30 mouse cellular contexts compared by ENCODE assay signal in genomic region chr4:115754101-115754500, GRCm38 (mm10). TPM values are rescaled to one million over a fixed set of nuclear protein-coding genes. Genes with fewer than 3 reads are reported as not detected.
A peak's percentile ranks its signal among the peaks of the same experiment; 100 is the strongest.
DNase-seq lines count a peak whose midpoint lies in the region; ATAC-seq lines count a peak whose summit lies in the region.
"Had no signal": no experiment of that assay in that cellular context is flagged by ENCODE, and none has a peak within 500 bp of the region (broad histone marks: within the 10 kb centered on the region; RNA-seq: fewer than 3 reads in every experiment).

No protein-coding gene starts in this region.

- peak; percentile 68 for DNase-seq in heart, adult 11 months
- no peak for DNase-seq in heart, postnatal 25 days (ENCODE audit: low spot score)
- peak; percentile 46 for DNase-seq in layer of hippocampus, adult 9-11 months
- no peak for DNase-seq in layer of hippocampus, postnatal 10 days (ENCODE audit: low spot score in 2 of 2)
- DNase-seq in midbrain, embryonic 11.5 days (ENCODE audit: low spot score, missing footprints): peak; percentile 59
- DNase-seq in yolk sac, embryonic 10.5 days (ENCODE audit: low spot score): no peak
- DNase-seq: adrenal gland, adult 8-10 months; adrenal gland, postnatal 14 days; adrenal gland, postnatal 36 days; B cell, adult 2 months; cerebellum, adult 11 months; cerebellum, adult 18-20 months; cerebellum, adult 8-10 months; cerebellum, adult 9-11 months; cerebellum, postnatal 14 days; cerebellum, postnatal 36 days; embryo, embryonic 11 days had no signal

- H3K36me3 ChIP-seq in midbrain, embryonic 11.5 days (ENCODE audit: control insufficient read depth, insufficient read depth, low read length): peaks cover 2% of the 10 kb centered on the region; the same call in 1 of the 2 replicates
- peaks cover 49% of the 10 kb centered on the region for H3K36me3 ChIP-seq in midbrain, embryonic 13.5 days

- H3K4me3 ChIP-seq in midbrain, embryonic 11.5 days (ENCODE audit: low read depth, low read length): no peak overlapping the region
- H3K4me3 ChIP-seq in midbrain, embryonic 13.5 days (replicated peaks): no peak overlapping the region
- H3K4me3 ChIP-seq: embryonic facial prominence, embryonic 13.5 days; embryonic facial prominence, embryonic 15.5 days; erythroblast, embryonic 14.5 days; forebrain, embryonic 10.5 days; forebrain, embryonic 12.5 days had no signal

- no peak overlapping the region for H3K27ac ChIP-seq in midbrain, embryonic 11.5 days (ENCODE audit: low read depth, low read length)
- no peak overlapping the region for H3K27ac ChIP-seq in midbrain, embryonic 13.5 days
- H3K27ac ChIP-seq: embryonic facial prominence, embryonic 13.5 days; embryonic facial prominence, embryonic 15.5 days; forebrain, embryonic 10.5 days; forebrain, embryonic 12.5 days had no signal

- WGBS in midbrain, embryonic 11.5 days: 93% methylated on average over 3 of the region's 3 CpGs
- 93% methylated on average over 3 of the region's 3 CpGs for WGBS in midbrain, embryonic 13.5 days

- H3K4me2 ChIP-seq in midbrain, embryonic 11.5 days: no peak overlapping the region
- no peak overlapping the region for H3K4me2 ChIP-seq in midbrain, embryonic 13.5 days (replicated peaks)
- H3K4me2 ChIP-seq: embryonic facial prominence, embryonic 13.5 days; embryonic facial prominence, embryonic 15.5 days; forebrain, embryonic 12.5 days had no signal

- no peaks in the 10 kb centered on the region for H3K27me3 ChIP-seq in midbrain, embryonic 11.5 days (ENCODE audit: control insufficient read depth, insufficient read depth, low read length)
- H3K27me3 ChIP-seq in midbrain, embryonic 13.5 days: no peaks in the 10 kb centered on the region
- H3K27me3 ChIP-seq: CH12.LX; embryonic facial prominence, embryonic 13.5 days; embryonic facial prominence, embryonic 15.5 days; forebrain, embryonic 12.5 days; Patski had no signal

- H3K4me1 ChIP-seq in midbrain, embryonic 11.5 days (ENCODE audit: control insufficient read depth, insufficient read depth, low read length): no peaks in the 10 kb centered on the region
- H3K4me1 ChIP-seq in midbrain, embryonic 13.5 days (replicated peaks): no peaks in the 10 kb centered on the region
- H3K4me1 ChIP-seq: embryonic facial prominence, embryonic 13.5 days; embryonic facial prominence, embryonic 15.5 days; forebrain, embryonic 10.5 days; forebrain, embryonic 12.5 days had no signal

- intact Hi-C loops in heart, postnatal 25 days (cut with DNase I): no loop called here

- H3K9me3 ChIP-seq in midbrain, embryonic 11.5 days (ENCODE audit: control insufficient read depth, low read length): no peaks in the 10 kb centered on the region
- no peaks in the 10 kb centered on the region for H3K9me3 ChIP-seq in midbrain, embryonic 13.5 days
- H3K9me3 ChIP-seq: embryonic facial prominence, embryonic 13.5 days; embryonic facial prominence, embryonic 15.5 days; forebrain, embryonic 10.5 days; forebrain, embryonic 12.5 days; G1E had no signal

- no peak for ATAC-seq in midbrain, embryonic 11.5 days (ENCODE audit: low FRiP score)
- ATAC-seq in midbrain, embryonic 13.5 days: no peak
- ATAC-seq: activated CD4-positive, CD25-positive, alpha-beta regulatory T cell, adult 4 months; CD4-positive, CD25-positive, alpha-beta regulatory T cell, adult 4 months; forebrain, embryonic 14.5 days; Patski had no signal

- no peak overlapping the region for H3K9ac ChIP-seq in midbrain, embryonic 11.5 days (ENCODE audit: low read length)
- no peak overlapping the region for H3K9ac ChIP-seq in midbrain, embryonic 13.5 days (replicated peaks)
- H3K9ac ChIP-seq: embryonic facial prominence, embryonic 13.5 days; embryonic facial prominence, embryonic 15.5 days; forebrain, embryonic 12.5 days had no signal

RNA-seq across cellular contexts. Expression of gene Efcab14, which starts 16.6 kb away (rescaled TPM):
- total RNA-seq in heart, postnatal 25 days (2021): 10 to 100 TPM; 33.4 to 37.0 TPM
- 10 to 100 TPM; 32.0 to 34.8 TPM for total RNA-seq in layer of hippocampus, postnatal 10 days (2021)
- polyA plus RNA-seq in midbrain, embryonic 11.5 days (2014; fragmentation: Nextera tagmentation; extraction: Ambion mirVana): 42.8 and 46.4 TPM in 2 replicates
- polyA plus RNA-seq in midbrain, embryonic 13.5 days (2015; fragmentation: Nextera tagmentation; extraction: Ambion mirVana): 22.0 and 23.9 TPM in 2 replicates

RNA-seq across cellular contexts. Expression of gene Tex38, which starts 26.7 kb away (rescaled TPM):
- under 1 TPM; 0.55 to 0.78 TPM for total RNA-seq in heart, postnatal 25 days (2021)
- under 1 TPM; 0.78 to 0.87 TPM for total RNA-seq in layer of hippocampus, postnatal 10 days (2021)
- polyA plus RNA-seq in midbrain, embryonic 11.5 days (2014; fragmentation: Nextera tagmentation; extraction: Ambion mirVana): 0.41 TPM in 1 of 2 replicates, not detected in the other
- polyA plus RNA-seq in midbrain, embryonic 13.5 days (2015; fragmentation: Nextera tagmentation; extraction: Ambion mirVana): 0.35 and 0.54 TPM in 2 replicates
- total RNA-seq: G1E had no signal
- polyA plus RNA-seq: embryonic facial prominence, embryonic 11.5 days; erythroblast, embryonic 14.5 days; forebrain, embryonic 14.5 days; G1E had no signal

RNA-seq across cellular contexts. Expression of gene Atpaf1, which starts 30.5 kb away (rescaled TPM):
- total RNA-seq in heart, postnatal 25 days (2021): 10 to 100 TPM; 78.8 to 79.6 TPM
- 10 to 100 TPM; 25.9 to 29.0 TPM for total RNA-seq in layer of hippocampus, postnatal 10 days (2021)
- polyA plus RNA-seq in midbrain, embryonic 11.5 days (2014; fragmentation: Nextera tagmentation; extraction: Ambion mirVana): 42.3 and 50.9 TPM in 2 replicates
- polyA plus RNA-seq in midbrain, embryonic 13.5 days (2015; fragmentation: Nextera tagmentation; extraction: Ambion mirVana): 38.7 and 41.9 TPM in 2 replicates

Comparison
In these comparisons a context has a peak if more than half of its experiments do, and no peak if none do; other contexts are left out.
1. DNase-seq: peak in heart, adult 11 months (single experiment), layer of hippocampus, adult 9-11 months (single experiment) and midbrain, embryonic 11.5 days (single experiment); none in heart, postnatal 25 days (single experiment), layer of hippocampus, postnatal 10 days (0 of 2) and yolk sac, embryonic 10.5 days (single experiment).